Mouse (Mus musculus) embryo, embryonic 10.5 days (tissue): Measurements from ENCODE around the gene Glra2.
"Not testable (repeated sequence)": the region's sequence is repeated elsewhere in the genome, so short reads cannot be mapped to it uniquely, and the experiment has no call there.

Source experiments
- DNase-seq: peaks from one replicate; pipeline ENCODE4 v3.0.0-alpha.2; 2015; ENCODE audit warnings: low spot score

Glra2 gene

GRCm38 (mm10) chrX:165326939-165327698, at the start of gene Glra2:
Gene Glra2, minus strand, starts transcription at chrX:165327393.
- peak; percentile 75 for DNase-seq

- no peak for DNase-seq
Measured at GRCm38 (mm10) chrX:165362798-165363197, 35.6 kb upstream of the Glra2 start.

GRCm38 (mm10) chrX:165344611-165345010, 17.4 kb upstream of the Glra2 start:
- no peak for DNase-seq

- peak; percentile 63 for DNase-seq
Measured at GRCm38 (mm10) chrX:165327699-165328333, 623 bp upstream of the Glra2 start.

GRCm38 (mm10) chrX:165193550-165193949, 133.6 kb downstream of the Glra2 start:
- DNase-seq: peak; percentile 1

GRCm38 (mm10) chrX:165191170-165191569, 136.0 kb downstream of the Glra2 start:
- no peak for DNase-seq

- DNase-seq: not testable (repeated sequence)
Measured at GRCm38 (mm10) chrX:165182948-165183347, 144.2 kb downstream of the Glra2 start.

GRCm38 (mm10) chrX:165156549-165156948, 170.6 kb downstream of the Glra2 start:
- DNase-seq: no peak

- DNase-seq: no peak
Measured at GRCm38 (mm10) chrX:165104171-165104570, 223.0 kb downstream of the Glra2 start.
